Mouse (Mus musculus) heart, embryonic 13.5 days (tissue): ENCODE data around the gene Jpt1. TPM values are rescaled to one million over a fixed set of nuclear protein-coding genes. Genes with fewer than 3 reads are reported as not detected.
"Not testable (repeated sequence)": the region's sequence is repeated elsewhere in the genome, so short reads cannot be mapped to it uniquely, and the experiment has no call there.

Experiments used
- ATAC-seq: fragments of 200-750 bp; cut with Nextera tagmentation; 2 replicates; pipeline ENCODE4 v1.8.0; 2017; ENCODE audit warnings: moderate TSS enrichment; ENCODE audit not compliant: insufficient number of reproducible peaks, low FRiP score, low TSS enrichment; ENCODE audit errors: extremely low read depth
- H3K27ac ChIP-seq: fragments of 300-500 bp; sonication (generic); replicated peaks from 2 replicates; pipeline ENCODE4 v1.5.1; 2015; ENCODE audit warnings: moderate library complexity, mild to moderate bottlenecking, inconsistent platforms
- H3K27me3 ChIP-seq: fragments of 300-500 bp; sonication (generic); replicated peaks from 2 replicates; pipeline ENCODE4 v1.6.1; 2015; ENCODE audit warnings: mild to moderate bottlenecking, inconsistent platforms
- H3K36me3 ChIP-seq: fragments of 300-500 bp; sonication (generic); 2 replicates; pipeline ENCODE4 v1.6.1; 2015; ENCODE audit warnings: mild to moderate bottlenecking, inconsistent platforms
- H3K4me1 ChIP-seq: fragments of 300-500 bp; sonication (generic); 2 replicates; pipeline ENCODE4 v1.6.1; 2015; ENCODE audit warnings: inconsistent platforms
- H3K4me2 ChIP-seq: fragments of 300-500 bp; sonication (generic); 2 replicates; pipeline ENCODE4 v1.6.1; 2015; ENCODE audit warnings: inconsistent platforms, mild to moderate bottlenecking, moderate library complexity
- H3K4me3 ChIP-seq: fragments of 300-500 bp; sonication (generic); 2 replicates; pipeline ENCODE4 v1.5.1; 2015; ENCODE audit warnings: moderate library complexity, mild to moderate bottlenecking, inconsistent platforms
- H3K9ac ChIP-seq: fragments of 300-500 bp; sonication (generic); 2 replicates; pipeline ENCODE4 v1.6.1; 2015; ENCODE audit warnings: inconsistent platforms, mild to moderate bottlenecking, moderate library complexity
- H3K9me3 ChIP-seq: fragments of 300-500 bp; sonication (generic); 2 replicates; pipeline ENCODE4 v1.6.1; 2016; ENCODE audit warnings: inconsistent platforms
- WGBS: fragments of 180-500 bp; shearing (Covaris S2); methylation state at CpG from one replicate; pipeline ENCODE4 v1.1.7; 2015; ENCODE audit warnings: mixed read lengths; 5-methylcytosine and 5-hydroxymethylcytosine counted together
- polyA plus RNA-seq: library from polyadenylated mRNA; unstranded; fragments of >200 nt; fragmentation: Nextera tagmentation; extraction: Ambion mirVana; gene quantifications from 2 replicates; pipeline ENCODE4 v1.2.1, GENCODE M21; 2015

The Jpt1 gene
- polyA plus RNA-seq, 1 experiment from 2014 or later: 432 TPM

DNA sequence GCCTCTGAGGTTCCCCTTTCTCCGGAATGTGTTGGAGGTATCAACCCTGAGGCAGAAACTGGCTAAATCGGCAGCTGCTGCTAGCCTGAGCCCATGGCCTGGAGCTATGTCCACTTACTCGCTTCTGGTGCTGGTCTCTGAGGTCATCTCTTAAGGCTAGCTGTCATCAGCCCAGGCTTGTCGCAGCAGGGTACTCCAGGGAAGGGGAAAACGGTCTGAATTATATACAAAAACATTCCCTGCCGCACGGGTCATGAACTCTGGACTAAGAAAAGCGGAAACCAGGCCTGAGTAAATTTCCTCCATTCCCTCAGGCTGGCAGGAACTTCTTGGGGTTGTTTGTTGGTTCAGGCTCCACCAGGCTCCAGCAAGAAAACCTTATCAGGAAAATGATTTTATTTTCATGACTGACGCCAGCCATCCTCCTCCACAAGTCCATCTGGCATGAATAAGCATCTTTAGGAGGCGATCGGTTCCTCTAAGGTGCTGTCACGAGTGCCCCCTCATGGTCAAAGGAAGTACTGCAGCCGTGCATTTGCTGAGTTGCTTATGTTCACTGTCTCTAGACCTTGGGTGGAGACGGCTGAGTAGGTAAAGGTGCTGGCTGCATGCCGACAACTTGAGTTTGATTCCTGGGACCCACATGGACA, 40.4 kb downstream of the Jpt1 start:
- 15% methylated on average over 15 of the region's 15 CpGs for WGBS
- Histone ChIP-seq H3K4me1 (peaks cover 44% of the 10 kb centered on the region), H3K9me3 (no peaks in the 10 kb centered on the region), H3K4me2 (peak overlapping the region; percentile 45), H3K9ac (peak overlapping the region; percentile 93; the same call in 1 of the 2 replicates), H3K4me3 (peak overlapping the region; percentile 13), H3K27ac (peak overlapping the region; percentile 84), H3K27me3 (no peaks in the 10 kb centered on the region), H3K36me3 (no peaks in the 10 kb centered on the region)
- 0 out of 2 replicates have a peak, but pooled peaks have one; percentile 21 for ATAC-seq

DNA sequence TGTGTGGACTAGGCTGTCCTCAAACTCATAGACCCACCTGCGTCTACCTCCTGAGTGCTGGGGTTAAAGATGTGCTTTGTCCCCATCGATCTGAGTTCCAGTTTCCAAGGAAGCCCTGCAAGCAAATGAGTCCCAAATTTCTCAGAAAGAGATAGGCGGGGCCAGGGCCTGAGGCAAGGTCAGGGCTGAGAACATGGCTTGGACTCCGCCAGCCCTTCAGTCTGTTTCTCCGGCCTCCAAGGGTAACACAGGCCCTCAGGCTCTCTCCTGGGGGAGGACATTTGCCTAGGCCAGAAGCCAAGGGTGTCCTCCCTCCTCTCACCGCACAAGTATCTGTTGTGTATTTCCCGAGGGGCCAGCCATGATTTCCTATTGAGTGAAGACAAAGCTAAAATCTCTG, 42.0 kb downstream of the Jpt1 start:
- WGBS: 67% methylated on average over 7 of the region's 7 CpGs
- Histone ChIP-seq H3K27ac (0 out of 2 replicates have a peak overlapping the region, but pooled peaks have one; percentile 84), H3K9ac (no peak overlapping the region), H3K36me3 (no peaks in the 10 kb centered on the region), H3K4me3 (no peak overlapping the region), H3K4me1 (peaks cover 45% of the 10 kb centered on the region), H3K4me2 (no peak overlapping the region), H3K27me3 (no peaks in the 10 kb centered on the region), H3K9me3 (no peaks in the 10 kb centered on the region)
- ATAC-seq: no peak

DNA sequence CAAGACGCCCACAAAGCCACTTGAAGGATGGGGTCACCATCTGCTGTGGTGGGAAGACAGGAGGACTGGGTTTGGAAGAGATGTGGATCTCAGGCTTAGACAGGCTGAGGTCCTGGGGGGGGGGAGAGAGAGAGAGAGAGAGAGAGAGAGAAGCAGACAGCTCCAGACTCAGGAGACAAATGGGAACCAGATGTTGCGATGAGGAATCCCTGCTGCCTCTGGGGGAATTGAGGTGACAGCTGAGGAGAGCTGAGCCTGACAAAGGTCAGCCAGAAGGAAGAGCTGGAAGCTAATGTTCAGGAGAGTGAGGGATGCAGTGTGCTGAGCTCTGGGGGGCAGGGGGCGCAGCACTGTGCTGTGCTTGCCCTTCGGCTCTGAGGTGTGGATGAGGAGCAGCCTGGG, 47.0 kb downstream of the Jpt1 start:
- ATAC-seq: no peak
- Histone ChIP-seq H3K27me3 (peaks cover under 1% of the 10 kb centered on the region; the same call in 1 of the 2 replicates), H3K9ac (peak overlapping the region; percentile 10; the same call in 1 of the 2 replicates), H3K9me3 (no peaks in the 10 kb centered on the region), H3K27ac (no peak overlapping the region), H3K4me2 (no peak overlapping the region), H3K4me3 (no peak overlapping the region), H3K36me3 (no peaks in the 10 kb centered on the region), H3K4me1 (peaks cover 18% of the 10 kb centered on the region)
- 24% methylated on average over 4 of the region's 4 CpGs for WGBS

DNA sequence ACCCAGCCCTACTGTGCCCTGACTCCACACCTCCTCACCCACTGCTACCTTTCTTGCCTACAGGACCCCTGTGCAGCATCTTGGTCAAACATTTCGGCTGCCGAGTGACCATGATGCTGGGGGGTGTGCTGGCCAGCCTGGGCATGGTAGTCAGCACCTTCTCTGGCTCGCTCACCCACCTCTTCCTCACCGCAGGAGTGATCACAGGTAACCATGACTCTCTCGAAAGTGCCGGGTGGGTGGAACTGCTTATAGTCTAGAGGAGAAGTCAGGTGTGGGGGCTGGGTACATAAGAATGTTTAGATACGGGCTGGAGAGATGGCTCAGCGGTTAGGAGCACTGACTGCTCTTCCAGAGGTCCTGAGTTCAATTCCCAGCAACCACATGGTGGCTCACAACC, 49.3 kb downstream of the Jpt1 start:
- Histone ChIP-seq H3K9ac (no peak overlapping the region), H3K4me3 (no peak overlapping the region), H3K27ac (no peak overlapping the region), H3K27me3 (peaks cover 6% of the 10 kb centered on the region), H3K9me3 (no peaks in the 10 kb centered on the region), H3K4me1 (peaks cover 17% of the 10 kb centered on the region), H3K36me3 (no peaks in the 10 kb centered on the region), H3K4me2 (no peak overlapping the region)
- 78% methylated on average over 8 of the region's 8 CpGs for WGBS
- ATAC-seq: no peak

DNA sequence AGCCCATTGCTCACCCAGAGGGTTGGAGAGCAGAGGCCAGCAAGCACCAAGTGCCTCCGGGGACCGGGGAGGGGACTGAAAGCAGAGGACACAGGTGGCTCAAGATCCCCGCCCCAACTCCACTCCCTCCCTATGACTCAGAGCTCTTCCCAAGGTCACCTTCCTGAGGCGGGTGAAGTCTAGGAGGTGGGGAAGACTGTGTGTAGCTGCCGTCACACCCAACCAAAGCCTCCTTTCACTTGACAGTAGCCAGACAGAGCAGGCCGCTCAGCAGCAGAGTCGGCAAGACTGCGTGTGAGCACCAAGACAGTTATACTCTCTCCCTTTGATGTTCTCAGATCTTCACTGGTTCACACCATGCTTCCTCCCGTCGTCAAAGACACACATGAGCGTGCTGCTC, 50.8 kb downstream of the Jpt1 start:
- no peak overlapping the region for H3K4me2 ChIP-seq
- H3K36me3 ChIP-seq: no peaks in the 10 kb centered on the region
- no peaks in the 10 kb centered on the region for H3K9me3 ChIP-seq
- WGBS: 46% methylated on average over 11 of the region's 11 CpGs
- peak overlapping the region; percentile 9; the same call in 1 of the 2 replicates for H3K9ac ChIP-seq
- no peak overlapping the region for H3K27ac ChIP-seq
- H3K4me1 ChIP-seq: peaks cover 17% of the 10 kb centered on the region
- ATAC-seq: no peak
- H3K27me3 ChIP-seq: peaks cover 6% of the 10 kb centered on the region
- no peak overlapping the region for H3K4me3 ChIP-seq

DNA sequence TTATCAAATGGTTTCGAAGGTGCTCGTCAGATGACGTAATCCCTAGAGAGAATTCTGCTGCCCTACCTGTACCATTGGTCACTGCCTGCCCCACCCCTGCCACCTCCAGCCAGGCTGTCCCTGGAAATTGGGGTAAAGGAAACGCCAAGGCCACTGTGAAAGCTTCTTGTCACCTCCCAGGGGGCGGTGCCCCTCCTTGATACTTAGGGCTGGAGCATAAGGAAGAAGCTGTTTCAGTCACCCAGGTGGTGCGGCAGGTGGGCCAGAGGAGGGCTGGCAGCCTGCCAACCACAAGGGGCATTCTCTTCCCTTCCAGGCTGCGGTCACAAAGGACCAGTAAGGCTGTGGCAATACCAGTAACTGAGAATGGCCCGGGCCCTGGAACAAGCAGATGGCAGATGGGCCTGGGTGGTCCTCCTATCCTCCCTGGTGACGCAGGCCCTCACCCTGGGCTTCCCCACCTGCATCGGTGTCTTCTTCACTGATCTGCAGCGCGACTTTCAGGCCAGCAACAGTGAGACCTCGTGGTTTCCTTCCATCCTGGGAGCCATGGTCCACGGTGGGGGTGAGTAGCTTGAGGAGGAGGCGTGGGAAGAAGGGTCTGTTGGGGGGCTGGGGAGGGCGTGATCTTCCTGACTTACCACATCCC, 51.8 kb downstream of the Jpt1 start, which contains the start of gene Slc16a5:
Gene Slc16a5, plus strand, starts transcription at position 232 of the 649 bp plus-strand sequence.
- Histone ChIP-seq H3K36me3 (no peaks in the 10 kb centered on the region), H3K9ac (no peak within 1 kb of the TSS), H3K27me3 (peaks cover 6% of the 10 kb centered on the region), H3K27ac (no peak within 1 kb of the TSS), H3K4me2 (no peak within 1 kb of the TSS), H3K4me1 (peaks cover 20% of the 10 kb centered on the region), H3K9me3 (no peaks in the 10 kb centered on the region), H3K4me3 (no peak within 1 kb of the TSS)
- 74% methylated on average over 16 of the region's 16 CpGs for WGBS
- ATAC-seq: no peak

DNA sequence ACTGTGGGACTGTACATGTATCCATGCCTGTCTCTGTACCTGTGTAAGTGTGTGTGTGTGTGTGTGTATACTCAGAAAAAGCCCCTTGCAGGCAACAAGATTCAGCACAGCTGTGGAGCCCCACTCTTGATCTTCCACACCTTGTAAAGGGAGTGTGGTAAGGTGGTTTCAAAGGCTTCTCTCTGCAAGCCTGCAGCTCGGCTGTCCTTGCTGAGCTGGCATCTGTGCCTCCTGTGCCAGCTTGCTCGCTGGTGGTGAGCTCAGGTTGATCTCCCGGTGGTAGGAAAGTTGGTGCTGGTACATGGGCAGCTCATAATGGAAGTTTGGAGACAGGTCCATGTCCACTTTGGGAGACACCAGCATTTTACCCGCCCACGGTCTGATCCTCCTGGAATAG, 52.3 kb downstream of the Jpt1 start:
- 71% methylated on average over 5 of the region's 5 CpGs for WGBS
- H3K4me3 ChIP-seq: no peak overlapping the region
- no peak for ATAC-seq
- H3K27me3 ChIP-seq: peaks cover 6% of the 10 kb centered on the region
- peaks cover 20% of the 10 kb centered on the region for H3K4me1 ChIP-seq
- H3K27ac ChIP-seq: no peak overlapping the region
- H3K36me3 ChIP-seq: no peaks in the 10 kb centered on the region
- no peaks in the 10 kb centered on the region for H3K9me3 ChIP-seq
- no peak overlapping the region for H3K9ac ChIP-seq
- H3K4me2 ChIP-seq: no peak overlapping the region

DNA sequence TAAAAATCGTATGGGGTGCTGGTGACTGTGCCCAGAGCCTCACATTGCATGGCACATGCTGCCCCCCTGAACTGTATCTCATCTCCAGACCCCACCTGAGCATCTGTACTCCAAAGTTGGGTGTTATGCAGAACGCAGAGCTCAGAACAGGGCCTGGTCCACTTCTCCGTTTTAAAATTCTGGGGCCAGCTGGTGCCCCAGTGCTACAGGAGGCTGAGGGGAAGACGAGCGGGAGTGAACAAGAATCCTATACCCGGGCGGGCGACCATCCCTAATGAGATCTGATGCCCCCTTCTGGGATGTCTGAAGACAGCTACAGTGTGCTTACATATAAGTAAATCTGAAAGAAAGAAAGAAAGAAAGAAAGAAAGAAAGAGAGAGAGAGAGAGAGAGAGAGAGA, 53.2 kb downstream of the Jpt1 start:
- peaks cover 17% of the 10 kb centered on the region for H3K4me1 ChIP-seq
- H3K9ac ChIP-seq: no peak overlapping the region
- H3K4me3 ChIP-seq: no peak overlapping the region
- H3K4me2 ChIP-seq: no peak overlapping the region
- WGBS: 30% methylated on average over 8 of the region's 8 CpGs
- no peak for ATAC-seq
- H3K36me3 ChIP-seq: no peaks in the 10 kb centered on the region
- peaks cover 6% of the 10 kb centered on the region for H3K27me3 ChIP-seq
- H3K9me3 ChIP-seq: no peaks in the 10 kb centered on the region
- H3K27ac ChIP-seq: no peak overlapping the region

DNA sequence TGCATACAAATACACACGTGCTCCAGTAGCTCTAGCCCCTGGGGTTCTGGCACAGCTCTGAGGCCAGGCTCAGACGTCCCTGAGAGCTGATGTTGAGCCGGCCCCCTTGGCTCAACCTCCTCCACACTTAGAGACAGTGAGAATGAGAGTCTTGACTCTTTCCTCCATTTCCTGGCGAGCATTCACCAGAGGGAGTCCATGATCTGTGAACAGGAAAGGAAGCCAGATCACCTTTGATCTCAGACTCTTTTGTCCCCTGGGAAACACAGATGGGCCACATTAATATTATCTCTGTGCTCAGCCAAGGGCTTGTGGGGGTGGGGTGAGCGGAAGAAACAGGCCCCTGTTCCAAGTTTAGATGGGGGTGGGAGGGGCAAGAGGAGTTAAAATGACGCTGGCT, 56.8 kb downstream of the Jpt1 start:
- Histone ChIP-seq H3K36me3 (no peaks in the 10 kb centered on the region), H3K4me2 (no peak overlapping the region), H3K27me3 (peaks cover 6% of the 10 kb centered on the region; the same call in 1 of the 2 replicates), H3K27ac (0 out of 2 replicates have a peak overlapping the region, but pooled peaks have one; percentile 38), H3K4me3 (no peak overlapping the region), H3K9me3 (no peaks in the 10 kb centered on the region), H3K9ac (no peak overlapping the region), H3K4me1 (peaks cover 11% of the 10 kb centered on the region)
- no peak; the same call in 1 of the 2 replicates for ATAC-seq
- WGBS: 29% methylated on average over 6 of the region's 6 CpGs

DNA sequence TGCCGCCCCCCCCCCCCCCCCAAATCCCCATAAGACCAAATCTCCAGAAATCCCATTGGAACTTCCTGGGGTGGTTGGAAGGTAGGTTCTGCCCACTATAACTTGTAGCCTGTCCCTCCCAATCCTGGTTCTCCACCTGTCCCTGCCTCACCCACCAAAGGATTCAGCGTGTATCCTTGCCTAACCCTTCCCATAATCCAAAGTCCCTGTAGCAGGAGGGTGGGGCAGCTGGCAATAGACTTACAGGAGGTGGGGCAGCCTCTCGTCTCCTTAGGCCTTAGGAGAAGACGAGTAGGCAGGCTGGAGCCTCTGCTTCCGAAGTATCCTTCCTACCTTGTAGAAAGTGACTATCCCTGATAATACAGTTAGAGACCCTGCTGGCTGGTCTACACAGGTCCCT, 58.0 kb downstream of the Jpt1 start:
- no peaks in the 10 kb centered on the region for H3K9me3 ChIP-seq
- no peak overlapping the region for H3K27ac ChIP-seq
- H3K27me3 ChIP-seq: no peaks in the 10 kb centered on the region
- no peak for ATAC-seq
- 91% methylated on average over 5 of the region's 5 CpGs for WGBS
- no peak overlapping the region for H3K9ac ChIP-seq
- H3K4me1 ChIP-seq: peaks cover 11% of the 10 kb centered on the region
- H3K4me2 ChIP-seq: no peak overlapping the region
- no peak overlapping the region for H3K4me3 ChIP-seq
- no peaks in the 10 kb centered on the region for H3K36me3 ChIP-seq

DNA sequence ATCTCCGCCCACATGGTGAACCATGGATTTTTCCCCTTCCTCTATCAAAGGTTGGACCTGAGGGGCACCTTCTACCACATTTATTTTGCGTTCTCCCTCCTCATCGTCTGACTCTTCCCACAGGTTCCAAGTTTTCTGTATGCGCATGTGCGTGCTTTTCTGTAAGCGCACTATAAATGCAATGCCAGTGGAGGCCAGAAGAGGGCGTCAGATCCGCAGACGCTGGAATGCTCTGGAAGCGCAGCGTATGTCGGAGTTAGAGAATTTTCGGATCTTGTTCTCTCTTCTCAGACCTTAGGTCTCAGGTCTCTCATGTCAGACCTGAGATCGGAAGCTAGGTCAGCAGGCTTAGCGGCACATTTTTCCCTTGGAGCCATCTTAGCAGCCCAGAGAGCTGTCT, 58.6 kb downstream of the Jpt1 start:
- ATAC-seq: no peak
- 84% methylated on average over 15 of the region's 15 CpGs for WGBS
- Histone ChIP-seq H3K9ac (no peak overlapping the region), H3K36me3 (no peaks in the 10 kb centered on the region), H3K4me3 (no peak overlapping the region), H3K27ac (no peak overlapping the region), H3K4me1 (peaks cover 11% of the 10 kb centered on the region), H3K4me2 (no peak overlapping the region), H3K9me3 (no peaks in the 10 kb centered on the region), H3K27me3 (no peaks in the 10 kb centered on the region)

DNA sequence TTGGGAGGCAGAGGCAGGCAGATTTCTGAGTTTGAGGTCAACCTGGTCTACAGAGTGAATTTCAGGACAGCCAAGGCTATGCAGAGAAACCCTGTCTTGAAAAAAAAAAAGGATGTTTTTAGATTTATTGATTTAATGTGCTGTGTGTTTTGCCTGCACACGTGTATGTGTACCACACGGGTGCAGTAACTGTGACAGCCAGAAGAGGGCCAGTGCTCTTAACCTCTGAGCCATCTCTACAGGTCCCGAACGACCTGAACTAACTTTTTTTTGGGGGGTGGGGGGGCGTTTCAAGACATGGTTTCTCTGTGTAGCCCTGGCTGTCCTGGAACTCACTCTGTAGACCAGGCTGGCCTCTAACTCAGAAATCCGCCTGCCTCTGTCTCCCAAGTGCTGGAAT, 59.4 kb downstream of the Jpt1 start:
- H3K27ac ChIP-seq, H3K4me2 ChIP-seq, H3K36me3 ChIP-seq, H3K9ac ChIP-seq, H3K27me3 ChIP-seq, H3K4me3 ChIP-seq, H3K9me3 ChIP-seq, ATAC-seq: not testable (repeated sequence)
- WGBS: 86% methylated on average over 6 of the region's 6 CpGs
- H3K4me1 ChIP-seq: peaks cover 11% of the 10 kb centered on the region
